Mouse (Mus musculus): ENCODE measurements at regions not wholly inside any gene's neighbourhood (a gene's known extent, or its start where the extent isn't known, plus 50 kb on each side); places are given as distances from the start of the nearest gene placed in this dataset.

DNA sequence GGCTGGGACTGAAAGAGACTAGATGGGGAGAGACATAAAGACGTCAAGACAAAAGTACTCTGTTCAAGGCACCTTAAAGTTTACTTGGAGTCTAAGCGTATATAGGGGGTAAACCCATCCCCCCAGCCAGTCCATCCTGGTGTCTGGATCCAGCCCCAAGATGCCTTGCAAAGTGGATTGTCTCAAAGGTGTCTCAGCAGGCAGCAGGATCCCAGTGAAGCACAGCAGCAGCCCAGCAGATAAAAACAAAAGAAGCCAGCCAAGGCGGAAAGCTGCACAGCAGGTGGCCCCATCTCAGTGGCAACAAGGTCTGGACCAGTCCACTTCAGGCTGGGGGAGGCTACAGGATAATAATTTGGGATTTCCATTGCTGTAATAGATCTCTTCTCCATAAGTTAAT lies 72.0 kb upstream of the Col5a2 start:
- DNase-seq, result no peak

DNA sequence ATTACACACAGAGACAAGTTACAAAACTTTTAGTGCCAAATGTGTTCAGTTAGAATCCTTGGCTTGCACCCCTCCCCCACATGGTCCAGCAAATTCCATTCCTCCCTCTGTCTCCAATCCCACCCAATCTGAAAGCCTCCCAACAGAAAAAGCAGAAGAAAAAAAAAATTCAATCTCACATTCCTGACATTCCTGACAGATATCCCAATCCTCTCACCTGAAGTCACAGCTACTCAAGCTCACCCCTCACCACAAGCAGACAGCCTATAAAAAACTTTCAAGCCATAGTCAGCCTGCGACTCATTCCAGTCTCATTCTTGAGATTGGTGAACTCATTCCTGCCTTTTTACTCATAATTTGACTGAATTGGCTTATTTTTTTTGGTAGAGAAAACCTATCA lies 77.4 kb upstream of the Col5a2 start:
- no peak for DNase-seq

DNA sequence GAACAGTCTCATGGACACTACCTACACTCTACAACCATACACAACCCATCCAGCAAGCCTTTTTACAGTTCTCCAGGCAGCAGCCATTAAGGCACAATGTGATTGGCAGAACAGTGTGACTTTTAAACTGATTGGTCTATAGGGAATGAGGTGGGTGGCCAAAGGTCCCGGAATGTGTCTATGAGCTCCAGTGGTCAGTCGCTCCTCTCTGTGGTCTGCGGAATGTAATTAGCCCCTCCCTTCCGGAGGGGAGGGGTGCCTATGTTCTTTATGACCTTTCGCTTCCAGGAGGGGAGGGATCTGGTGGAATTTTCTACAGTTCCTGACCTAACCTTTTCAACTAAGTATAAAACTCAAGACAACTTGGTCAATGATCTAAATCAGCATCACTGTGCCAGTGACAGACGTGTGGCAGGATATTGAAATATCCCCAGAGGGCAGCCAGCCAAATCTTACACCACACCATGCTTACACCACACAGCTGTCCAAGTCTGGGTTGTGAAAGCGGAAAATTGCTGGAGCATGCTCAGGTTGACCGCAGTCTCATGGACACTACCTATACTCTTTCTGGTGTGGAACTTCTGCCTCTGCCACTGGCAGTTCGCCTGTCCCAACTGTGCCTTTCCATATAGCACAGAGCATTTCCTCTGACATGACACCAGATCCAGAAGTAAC lies 84.4 kb upstream of the Col5a2 start:
- DNase-seq, result no peak

DNA sequence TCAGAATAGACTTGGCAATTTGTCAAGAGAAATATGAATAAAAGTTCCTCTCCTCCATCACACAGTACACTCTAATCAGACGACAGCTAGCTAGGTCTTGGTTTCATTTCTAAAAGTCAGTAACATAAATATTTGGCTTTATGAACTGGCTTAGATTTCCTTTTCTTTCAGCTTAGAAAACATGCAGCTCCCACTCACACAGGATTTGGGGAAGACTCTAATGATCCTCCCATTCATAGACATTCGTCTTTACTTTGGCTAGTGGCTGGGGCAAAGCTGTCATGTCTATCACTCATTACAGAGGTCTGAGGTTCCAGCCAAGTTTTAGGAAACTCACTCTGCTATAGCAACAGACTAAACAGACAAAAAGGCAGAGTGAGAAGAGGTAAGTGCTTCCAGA lies 94.2 kb upstream of the Col5a2 start:
- DNase-seq, result no peak

DNA sequence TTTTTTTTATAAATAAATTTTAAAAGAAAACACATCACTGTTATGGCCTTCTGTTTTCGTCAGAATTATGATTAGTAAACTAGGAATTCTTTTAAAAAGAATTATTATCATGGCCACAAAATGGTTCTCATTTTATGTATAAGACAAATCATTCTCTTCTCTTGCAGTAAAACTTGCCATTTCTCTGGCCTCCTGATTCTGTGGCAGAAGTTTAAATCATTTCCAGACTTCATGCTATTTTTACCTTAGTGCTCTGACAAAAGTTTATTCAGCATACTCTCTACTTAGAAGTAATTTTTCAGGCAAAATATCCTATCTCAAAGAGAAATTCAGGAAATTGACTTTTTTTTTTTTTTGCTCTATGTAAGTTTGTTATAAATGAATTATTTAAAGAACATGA lies 96.3 kb upstream of the Col5a2 start:
- DNase-seq, result no peak

DNA sequence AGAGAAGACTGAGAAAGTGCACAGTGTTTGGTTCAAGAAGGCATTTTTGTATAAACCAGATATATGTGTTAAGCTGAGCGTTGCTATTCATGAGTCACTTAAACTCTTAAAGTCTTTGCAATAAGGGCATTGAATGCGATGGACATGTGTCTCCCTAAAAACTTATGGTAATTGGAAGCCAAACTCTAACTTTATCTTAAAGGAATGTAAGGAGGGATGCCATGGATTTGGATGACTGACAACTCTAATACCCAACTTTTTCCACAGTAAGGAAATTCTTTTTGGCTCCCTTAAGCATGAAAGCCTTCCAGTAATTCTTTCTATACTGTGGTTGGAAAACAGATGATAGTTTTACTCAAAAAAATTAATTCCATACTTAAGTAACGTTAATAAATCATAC lies 96.9 kb upstream of the Col5a2 start:
- no peak for DNase-seq

DNA sequence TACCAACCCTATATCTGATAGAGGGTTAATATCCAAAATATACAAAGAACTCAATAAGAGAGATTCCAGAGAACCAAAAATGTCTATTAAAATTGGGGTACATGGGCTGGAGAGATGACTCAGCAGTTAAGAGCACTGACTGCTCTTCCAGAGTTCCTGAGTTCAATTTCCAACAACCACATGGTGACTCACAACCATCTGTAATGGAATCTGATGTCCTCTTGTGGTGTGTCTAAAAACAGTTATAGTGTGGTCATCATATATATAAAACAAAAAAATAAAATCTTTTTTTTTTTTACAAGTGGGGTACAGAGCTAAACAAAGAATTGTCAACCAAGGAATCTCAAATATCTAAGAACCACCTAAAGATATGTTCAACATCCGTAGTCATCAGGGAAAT lies 102.5 kb upstream of the Col5a2 start:
- no peak for DNase-seq

DNA sequence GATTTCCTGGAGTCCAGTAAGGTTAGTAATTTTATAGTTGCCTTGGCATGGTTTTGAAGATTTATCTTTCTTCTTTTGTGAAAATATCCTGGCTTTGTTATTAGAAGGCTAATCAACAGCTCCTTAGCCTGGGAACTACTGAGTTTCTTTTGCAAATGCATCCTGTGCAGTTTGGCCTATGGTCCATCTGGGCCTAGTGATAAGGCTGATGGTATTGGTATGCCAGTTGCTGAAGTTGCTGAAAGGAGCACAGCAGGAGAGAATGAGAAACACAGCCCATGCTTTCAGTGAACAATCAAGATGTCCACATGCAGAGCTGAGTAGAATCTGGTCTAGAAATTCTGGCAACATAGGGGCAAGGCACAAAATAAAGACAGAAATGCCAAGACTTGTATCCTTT lies 105.2 kb upstream of the Col5a2 start:
- DNase-seq, result no peak

DNA sequence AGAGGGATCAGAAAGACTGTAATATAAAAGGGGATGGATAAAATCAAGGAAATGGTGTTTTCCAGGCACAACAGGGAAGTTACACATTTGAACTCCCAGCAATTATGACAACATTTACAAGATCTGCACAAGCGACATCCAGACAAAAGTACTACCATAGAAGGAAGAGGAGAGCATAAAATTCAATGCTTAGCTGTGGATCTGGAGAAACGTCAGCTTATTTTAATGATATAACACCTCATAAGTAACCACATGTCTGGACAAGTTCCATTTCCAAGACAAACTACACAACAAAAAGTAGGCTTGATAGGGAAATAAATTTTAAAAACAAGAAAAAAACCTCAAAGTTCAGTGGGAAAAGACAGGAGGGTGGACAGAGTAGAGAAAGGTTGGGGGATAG lies 115.9 kb upstream of the Col5a2 start:
- DNase-seq, result no peak

DNA sequence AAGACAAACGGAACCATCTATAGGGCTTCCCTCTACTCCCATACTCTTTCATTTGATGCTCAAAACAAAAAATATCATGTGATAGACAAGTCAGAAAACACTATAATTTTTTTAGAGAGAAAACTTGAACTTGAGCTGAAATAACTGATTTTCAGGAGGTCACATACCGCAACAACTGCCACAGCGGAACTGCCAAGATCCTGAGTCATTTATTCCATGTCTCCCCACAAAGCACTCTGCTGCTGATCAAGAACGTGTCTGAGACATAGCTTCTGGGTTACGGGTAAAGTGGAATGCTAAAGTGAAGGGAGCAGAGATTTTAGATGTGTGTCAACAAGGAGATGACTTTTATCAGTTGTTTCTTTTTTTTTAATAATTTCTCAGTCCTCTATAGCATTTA lies 122.8 kb upstream of the Col5a2 start:
- DNase-seq, result no peak

DNA sequence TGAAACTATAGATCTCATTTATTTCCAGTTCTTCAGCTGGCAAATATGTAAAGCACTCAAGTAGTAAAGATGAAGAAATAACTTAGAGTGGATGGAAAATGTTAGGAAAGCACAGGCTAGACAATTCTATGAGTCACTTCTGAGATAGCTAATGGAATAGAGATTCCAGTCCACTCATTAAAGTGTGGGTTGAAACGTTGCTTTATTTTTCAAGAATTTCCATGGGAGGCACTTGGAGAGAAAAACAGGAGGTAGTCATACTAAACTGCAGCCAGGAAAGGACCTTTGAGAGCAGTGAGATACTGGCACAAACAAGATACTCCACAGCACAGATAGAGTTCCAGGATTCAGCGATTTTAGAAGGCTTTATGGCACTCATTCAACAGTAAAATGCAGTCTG lies 123.7 kb upstream of the Col5a2 start:
- no peak for DNase-seq

DNA sequence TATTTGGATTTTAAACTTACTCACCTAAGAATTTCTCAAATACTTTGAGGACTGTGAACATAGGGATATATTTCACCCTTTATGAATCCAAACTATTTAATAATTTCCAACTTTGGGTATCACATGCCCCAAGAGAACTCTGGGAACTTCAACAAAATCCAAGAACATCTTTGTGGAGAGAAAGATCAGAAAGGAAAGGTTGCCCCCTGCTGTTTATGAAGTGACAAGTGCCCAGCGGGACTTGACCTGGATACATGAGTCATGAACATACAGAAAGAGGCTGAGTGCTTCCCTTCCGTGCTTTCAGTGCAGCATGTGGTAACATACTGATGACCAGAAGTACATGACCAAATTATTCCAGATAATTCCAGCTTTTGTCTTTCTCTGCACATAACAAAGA lies 124.8 kb upstream of the Col5a2 start:
- DNase-seq, result peak; percentile 60

DNA sequence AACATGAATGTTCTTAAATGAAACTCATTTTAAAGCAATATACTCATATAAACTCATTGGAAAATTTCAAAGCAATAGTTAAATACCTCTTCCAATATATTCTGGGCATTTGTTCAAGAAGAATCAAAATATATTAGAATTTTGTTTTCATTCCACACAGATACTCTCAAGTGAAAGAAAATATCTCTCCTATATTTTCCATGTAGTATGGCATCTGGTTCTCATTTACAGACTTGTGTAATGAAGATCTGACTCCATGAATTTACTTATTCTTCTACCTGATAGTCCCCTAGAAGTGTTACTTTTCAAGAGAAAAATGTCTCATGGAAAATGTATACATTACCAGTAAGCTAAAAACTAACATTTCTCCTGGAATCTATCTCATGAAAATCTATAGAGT lies 144.2 kb upstream of the Col5a2 start:
- DNase-seq, result no peak

DNA sequence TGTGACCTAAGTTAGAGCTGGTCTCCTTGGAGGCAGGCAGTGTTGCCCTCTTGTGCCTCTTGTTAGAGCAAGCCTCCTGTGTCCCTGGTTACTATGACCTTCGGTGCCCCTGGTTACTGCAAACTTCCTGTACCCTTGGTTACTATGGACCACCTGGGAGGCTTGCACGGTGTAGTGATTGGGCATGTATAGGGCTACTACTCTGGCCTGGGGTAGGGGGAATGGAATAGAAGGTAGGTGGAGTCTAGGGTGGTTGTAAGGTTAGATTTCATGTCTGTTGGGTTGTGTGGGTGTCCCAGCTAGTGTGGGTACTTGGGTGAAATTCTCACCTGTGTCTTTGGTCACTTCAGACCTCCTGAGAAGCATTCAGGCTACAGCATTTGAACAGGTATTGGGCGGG lies 141.7 kb upstream of the Wdr75 start:
- no peak for DNase-seq

DNA sequence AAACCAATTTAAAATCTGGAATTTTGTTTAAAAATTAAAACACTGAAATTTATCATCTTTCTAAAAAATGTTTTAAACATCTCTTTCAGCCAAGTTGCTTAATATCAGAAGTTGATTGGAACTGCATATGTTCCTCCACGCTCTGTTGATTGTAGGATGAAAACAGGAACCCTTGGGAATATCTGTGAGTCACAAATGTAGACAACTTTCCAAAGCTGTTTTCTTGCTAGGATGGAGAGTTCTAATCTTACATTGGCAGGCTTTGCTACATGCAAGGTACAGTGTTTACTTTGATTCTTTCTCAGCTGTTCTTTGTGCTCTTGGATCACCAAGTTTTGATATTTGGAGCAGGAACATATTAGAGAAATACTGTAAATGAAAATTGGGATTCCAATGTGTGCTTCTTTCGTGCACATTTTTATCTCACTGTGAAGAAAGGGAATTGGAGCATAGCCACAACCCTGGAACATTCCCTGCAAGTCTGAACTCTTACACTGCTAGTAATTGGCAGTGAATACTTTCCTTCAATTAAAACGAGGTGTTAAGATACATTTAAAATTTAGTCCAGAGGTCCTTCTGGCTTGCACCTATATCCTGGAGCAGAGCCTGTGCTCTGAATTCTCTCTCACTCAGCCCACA lies 131.0 kb upstream of the Wdr75 start:
- DNase-seq, result no peak

DNA sequence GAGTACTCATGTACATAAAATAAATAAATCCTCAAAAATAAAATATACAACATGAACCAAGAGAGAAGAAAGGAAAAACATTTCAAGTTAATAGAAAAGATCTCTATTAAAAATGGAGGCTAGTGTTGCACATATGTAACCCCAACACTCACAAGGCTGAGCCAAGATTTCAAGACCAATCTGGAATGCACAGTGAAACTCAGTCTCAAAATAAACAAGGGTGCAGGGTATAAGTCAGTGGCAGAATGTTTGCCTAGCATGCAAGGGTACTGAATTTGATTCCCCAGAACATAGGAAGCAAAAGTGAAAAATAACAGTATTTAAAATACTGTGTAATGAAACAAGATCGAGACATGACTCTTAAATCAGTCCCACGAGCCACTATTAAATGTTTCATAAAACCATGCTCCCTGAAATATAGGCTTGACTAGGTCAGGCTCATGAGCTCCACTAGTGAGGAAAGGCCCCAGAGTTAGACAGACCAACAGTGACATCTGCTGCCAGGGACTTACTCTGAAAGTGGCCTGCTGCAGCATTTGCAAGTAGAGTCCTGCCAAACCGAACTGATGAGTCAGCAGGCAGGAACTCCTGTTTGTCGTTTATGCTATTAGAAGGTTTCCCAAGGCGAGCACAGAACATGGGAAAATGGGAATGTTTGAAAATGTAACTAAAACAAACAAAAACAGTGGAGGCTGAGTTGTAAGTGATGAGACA lies 122.4 kb upstream of the Wdr75 start:
- peak; percentile 4 for DNase-seq

DNA sequence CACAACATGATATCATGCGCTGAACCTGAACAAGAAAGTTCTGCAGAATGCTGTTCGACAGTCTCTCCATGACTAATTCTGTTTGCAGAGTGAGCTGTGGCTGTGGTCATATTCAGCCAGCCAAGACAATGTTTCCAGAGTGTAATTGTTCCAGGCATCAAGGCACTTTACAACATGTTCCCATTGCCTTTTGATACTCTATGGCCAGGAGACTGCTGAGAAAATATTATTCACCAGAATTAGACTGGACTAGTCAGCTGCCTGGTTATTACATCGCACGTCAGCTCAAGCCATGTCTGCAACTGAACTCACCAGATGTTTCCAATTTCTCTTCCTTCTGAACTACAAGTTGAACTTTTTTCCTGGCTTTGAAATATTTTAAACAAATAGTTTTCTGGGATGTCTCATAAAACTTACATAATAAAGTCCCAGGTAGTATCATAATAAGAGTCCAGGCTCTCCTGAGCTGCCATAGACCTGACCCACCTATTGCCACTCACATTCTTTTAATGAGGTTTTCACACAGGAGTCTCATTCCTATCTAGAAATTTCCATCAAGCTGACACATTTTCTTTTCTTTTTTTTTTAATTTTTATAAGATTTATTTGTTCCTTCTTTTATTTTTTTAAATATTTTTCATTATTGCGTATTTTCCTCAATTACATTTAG lies 119.1 kb upstream of the Wdr75 start:
- no peak for DNase-seq

DNA sequence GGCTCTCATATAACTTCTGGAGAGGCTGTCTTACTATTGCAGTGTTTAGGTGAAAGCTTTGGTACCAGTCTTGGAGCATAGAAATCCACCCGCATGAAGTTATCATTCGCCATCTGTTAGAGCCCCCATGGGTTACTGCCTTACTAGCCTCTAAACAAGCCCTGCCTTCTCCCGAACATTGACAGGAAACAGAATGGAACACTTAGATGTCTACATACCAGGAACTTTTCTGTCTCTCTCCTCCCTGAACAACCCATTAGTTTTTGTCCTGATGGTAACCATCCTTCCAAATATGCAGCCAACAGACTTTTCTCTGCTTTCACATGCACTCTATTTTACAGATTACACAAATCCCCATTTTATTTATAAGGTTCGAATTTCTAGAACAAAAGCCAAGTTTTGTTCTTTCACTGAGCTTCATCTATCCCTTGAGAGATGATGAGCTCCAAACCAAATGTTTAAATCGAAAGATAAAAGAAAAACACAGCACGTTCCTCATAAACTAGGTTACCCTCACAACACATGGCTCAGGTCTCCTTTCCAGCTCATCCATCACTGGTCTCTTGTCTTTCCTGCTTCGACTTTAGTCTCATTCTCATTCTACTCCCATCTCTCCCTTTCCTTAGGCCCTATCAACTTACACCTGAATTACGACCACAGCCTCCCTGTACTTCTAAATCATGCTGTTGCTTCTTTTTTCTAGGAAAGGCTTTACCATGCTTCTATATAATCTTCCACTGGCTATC lies 114.8 kb upstream of the Wdr75 start:
- DNase-seq, result no peak

DNA sequence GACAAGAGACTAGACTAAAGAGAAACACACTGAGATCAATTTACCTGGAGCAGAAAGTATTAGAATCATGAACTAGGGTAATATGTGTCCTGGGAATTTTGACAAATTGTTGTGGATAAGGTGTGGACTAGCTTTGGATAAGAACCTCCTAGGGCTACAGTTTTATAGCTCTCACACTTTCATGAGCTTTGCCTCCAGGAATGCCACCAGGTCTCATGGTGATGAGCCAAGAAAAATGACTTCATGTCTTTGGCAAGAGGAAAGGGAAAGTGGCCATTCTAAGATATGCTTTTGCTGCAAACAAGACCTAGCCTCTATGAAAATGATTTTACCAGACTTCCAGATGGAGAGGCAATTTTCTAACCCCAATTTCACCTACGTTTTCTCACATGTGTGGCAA lies 94.1 kb upstream of the Wdr75 start:
- DNase-seq, result no peak

DNA sequence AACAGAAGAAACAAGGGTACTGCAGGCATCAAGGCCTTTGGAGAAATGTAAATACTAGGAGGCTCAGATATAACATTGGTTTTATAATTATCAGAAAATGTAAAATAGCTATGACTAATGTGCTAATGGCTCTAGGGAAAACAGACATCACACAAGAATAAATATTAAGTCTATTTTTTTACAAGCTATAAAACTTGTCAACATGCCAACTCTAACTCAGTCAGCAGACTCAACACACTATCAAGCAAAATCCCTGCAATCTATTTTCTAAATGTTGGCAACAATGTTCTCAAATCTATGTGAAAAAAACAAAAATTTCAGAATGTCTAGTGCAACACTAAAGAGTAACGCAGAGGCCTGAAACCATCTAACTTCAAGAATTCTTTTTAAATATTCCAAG lies 93.5 kb upstream of the Wdr75 start:
- no peak for DNase-seq

DNA sequence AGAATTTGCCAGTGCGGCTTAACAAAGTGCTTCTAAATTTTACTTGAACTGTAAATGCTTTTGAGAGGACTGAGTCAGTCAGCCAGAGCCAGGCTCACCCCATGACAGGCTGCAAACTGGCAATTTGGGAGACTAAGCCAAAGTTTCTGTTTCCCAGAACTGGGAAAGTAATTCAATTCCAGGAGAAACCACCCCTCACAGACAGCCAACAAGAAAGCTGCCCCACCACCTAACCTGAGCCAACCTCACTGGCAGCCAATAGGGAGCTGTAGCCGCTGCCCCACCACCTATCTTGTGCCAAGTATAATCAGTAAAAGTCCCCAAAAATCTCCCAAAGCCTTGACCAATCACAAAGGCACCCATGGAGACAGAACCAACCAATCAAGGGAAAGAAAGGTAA lies 71.6 kb upstream of the Wdr75 start:
- no peak for DNase-seq

DNA sequence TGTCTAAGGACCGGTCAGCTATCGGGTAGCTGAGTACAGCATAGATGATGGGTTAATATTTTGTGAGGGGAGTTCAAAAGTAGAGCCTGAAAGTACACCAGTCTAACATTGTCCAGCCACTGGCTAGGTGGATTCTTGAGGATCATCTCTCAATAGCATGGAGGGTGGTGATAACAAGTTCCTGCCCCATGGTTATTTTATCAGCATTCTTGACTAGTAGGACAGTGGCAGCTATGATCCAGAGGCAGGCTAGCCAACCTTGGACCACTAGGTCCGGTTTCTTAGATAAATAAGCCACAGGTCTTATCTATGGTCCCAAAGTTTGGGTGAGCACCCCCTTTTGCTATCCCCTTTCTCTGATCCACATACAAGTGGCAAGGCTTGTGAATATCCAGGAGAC lies 62.0 kb upstream of the Wdr75 start:
- no peak for DNase-seq

DNA sequence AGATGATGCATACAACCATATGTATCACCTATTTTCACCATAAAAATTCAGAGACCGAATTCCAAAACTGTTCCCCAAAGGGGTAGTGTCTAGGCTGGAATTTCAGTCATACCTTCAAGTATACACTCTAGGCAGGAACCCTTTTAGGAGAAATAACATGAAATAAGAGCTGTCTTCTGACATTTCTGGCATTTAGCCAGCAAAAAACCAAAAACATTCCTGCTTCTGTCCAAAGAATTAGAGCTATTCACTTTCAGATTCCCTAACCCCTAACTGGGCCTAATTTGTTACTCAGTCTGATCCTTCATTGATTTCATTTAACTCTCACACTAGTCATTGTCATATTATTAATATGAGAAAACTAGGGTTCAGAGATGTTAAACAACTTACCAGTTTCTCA lies 49.8 kb upstream of the Wdr75 start:
- DNase-seq, result no peak

Data from retina, postnatal 1 day (tissue).